In the genomic region with DNA sequence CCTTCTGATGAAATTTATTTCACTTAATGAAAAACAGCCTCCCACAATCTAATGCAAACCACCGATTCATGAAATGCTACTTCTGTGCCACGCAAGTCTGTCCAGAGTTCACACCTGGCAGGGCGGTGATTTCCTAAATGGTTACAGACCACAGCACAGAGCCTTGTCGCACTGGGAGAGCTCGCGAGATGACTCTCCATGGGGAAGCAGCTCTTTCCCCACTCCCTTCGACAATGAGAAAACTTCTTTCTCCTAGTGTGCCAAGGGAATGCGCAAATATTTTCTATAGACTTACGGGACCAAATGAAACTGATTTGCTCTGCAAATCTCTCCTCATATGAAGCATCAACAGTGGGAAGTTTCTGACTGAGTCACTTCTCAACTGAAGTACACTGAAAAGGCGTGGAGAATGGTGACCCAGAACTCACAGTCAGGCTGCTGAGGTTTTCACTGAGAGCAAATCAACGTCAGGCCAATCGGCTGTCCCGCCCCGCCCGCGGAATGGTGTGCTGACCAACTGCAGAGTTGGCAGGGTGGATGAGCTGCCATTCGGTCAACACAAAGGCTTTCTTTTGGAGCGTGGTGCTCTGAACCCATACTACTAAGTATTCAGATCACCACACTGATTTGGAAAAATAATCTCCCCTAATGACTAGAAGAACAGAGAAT, we compare ENCODE assay signal across 11 mouse cellular contexts.
DNase-seq lines count a peak whose midpoint lies in the region; ATAC-seq lines count a peak whose summit lies in the region.
"Had no signal": no experiment of that assay in that cellular context is flagged by ENCODE, and none has a peak within 500 bp of the region (broad histone marks: within the 10 kb centered on the region; RNA-seq: fewer than 3 reads in every experiment).

No protein-coding gene starts in this region.

- H3K4me1 ChIP-seq in forebrain, embryonic 11.5 days (replicated peaks; ENCODE audit: control insufficient read depth, insufficient read depth, low read length): peaks cover 2% of the 10 kb centered on the region; the same call in 1 of the 2 replicates
- peaks cover 30% of the 10 kb centered on the region for H3K4me1 ChIP-seq in forebrain, embryonic 15.5 days
- peaks cover 31% of the 10 kb centered on the region for H3K4me1 ChIP-seq in limb, embryonic 12.5 days (replicated peaks)
- H3K4me1 ChIP-seq: liver, embryonic 12.5 days had no signal

- H3K36me3 ChIP-seq in forebrain, embryonic 11.5 days (ENCODE audit: control insufficient read depth, insufficient read depth, low read length): no peaks in the 10 kb centered on the region
- no peaks in the 10 kb centered on the region for H3K36me3 ChIP-seq in forebrain, embryonic 15.5 days
- H3K36me3 ChIP-seq in limb, embryonic 12.5 days: peaks cover 9% of the 10 kb centered on the region
- H3K36me3 ChIP-seq: liver, embryonic 12.5 days had no signal

- H3K9me3 ChIP-seq in forebrain, embryonic 11.5 days (ENCODE audit: control insufficient read depth, low read length): no peaks in the 10 kb centered on the region
- H3K9me3 ChIP-seq in forebrain, embryonic 15.5 days: no peaks in the 10 kb centered on the region
- no peaks in the 10 kb centered on the region for H3K9me3 ChIP-seq in limb, embryonic 12.5 days
- H3K9me3 ChIP-seq: heart, embryonic 13.5 days; liver, embryonic 12.5 days had no signal

- intact Hi-C loops in left cerebral cortex, postnatal 4 days (cut with DNase I): loop anchor here (10.0 kb wide), 1 partner anchor 92 kb away; no protein-coding TSS in a partner anchor

- H3K27me3 ChIP-seq in forebrain, embryonic 11.5 days (ENCODE audit: control insufficient read depth, insufficient read depth, low read length): no peaks in the 10 kb centered on the region
- H3K27me3 ChIP-seq in forebrain, embryonic 15.5 days: no peaks in the 10 kb centered on the region
- H3K27me3 ChIP-seq in limb, embryonic 12.5 days: no peaks in the 10 kb centered on the region
- H3K27me3 ChIP-seq: heart, embryonic 13.5 days; liver, embryonic 12.5 days had no signal

- 59% methylated on average over 18 of the region's 18 CpGs for WGBS in forebrain, embryonic 11.5 days
- WGBS in forebrain, embryonic 15.5 days: 55% methylated on average over 18 of the region's 18 CpGs
- 44% methylated on average over 18 of the region's 18 CpGs for WGBS in limb, embryonic 12.5 days

- no peak overlapping the region for H3K4me3 ChIP-seq in forebrain, embryonic 11.5 days (ENCODE audit: low read depth, low read length)
- no peak overlapping the region for H3K4me3 ChIP-seq in forebrain, embryonic 15.5 days
- H3K4me3 ChIP-seq in limb, embryonic 12.5 days (replicated peaks): no peak overlapping the region
- H3K4me3 ChIP-seq: heart, embryonic 13.5 days; liver, embryonic 12.5 days had no signal

- DNase-seq in forebrain, embryonic 11.5 days (ENCODE audit: low spot score): peak; percentile 49
- DNase-seq in left cerebral cortex, postnatal 4 days: peak; percentile 56
- DNase-seq in left cerebral cortex, adult 18-20 months (ENCODE audit: low spot score in 2 of 2): no peak
- peak; percentile 66 to 71 for DNase-seq in cerebellum, postnatal 10 days
- no peak for DNase-seq in left cerebral cortex, adult 11 months (ENCODE audit: low spot score)
- DNase-seq in urinary bladder, postnatal 25 days (ENCODE audit: low spot score): no peak
- DNase-seq: adrenal gland, postnatal 25 days had no signal

- H3K27ac ChIP-seq in forebrain, embryonic 11.5 days (ENCODE audit: low read depth, low read length): no peak overlapping the region
- no peak overlapping the region for H3K27ac ChIP-seq in forebrain, embryonic 15.5 days (replicated peaks)
- peak overlapping the region; percentile 41; the same call in 1 of the 2 replicates for H3K27ac ChIP-seq in limb, embryonic 12.5 days
- H3K27ac ChIP-seq: heart, embryonic 13.5 days; liver, embryonic 12.5 days had no signal

- no peak for ATAC-seq in forebrain, embryonic 11.5 days (replicated peaks; ENCODE audit: low FRiP score)
- ATAC-seq in forebrain, embryonic 15.5 days (replicated peaks): no peak
- ATAC-seq in limb, embryonic 12.5 days (ENCODE audit: insufficient number of reproducible peaks, insufficient read depth, low FRiP score, low TSS enrichment, low read depth): no peak
- ATAC-seq: liver, embryonic 12.5 days had no signal

- no peak overlapping the region for H3K4me2 ChIP-seq in forebrain, embryonic 11.5 days (ENCODE audit: low read depth, low read length, severe bottlenecking)
- H3K4me2 ChIP-seq in forebrain, embryonic 15.5 days (replicated peaks): no peak overlapping the region
- H3K4me2 ChIP-seq in limb, embryonic 12.5 days: no peak overlapping the region
- H3K4me2 ChIP-seq: heart, embryonic 13.5 days; liver, embryonic 12.5 days had no signal

- H3K9ac ChIP-seq in forebrain, embryonic 11.5 days (ENCODE audit: low read length): no peak overlapping the region
- no peak overlapping the region for H3K9ac ChIP-seq in forebrain, embryonic 15.5 days (replicated peaks)
- H3K9ac ChIP-seq in limb, embryonic 12.5 days (replicated peaks): no peak overlapping the region
- H3K9ac ChIP-seq: heart, embryonic 13.5 days; liver, embryonic 12.5 days had no signal

Comparison
In these comparisons a context has a peak if more than half of its experiments do, and no peak if none do; other contexts are left out.
1. DNase-seq: peak in forebrain, embryonic 11.5 days (single experiment), left cerebral cortex, postnatal 4 days (single experiment) and cerebellum, postnatal 10 days (2 of 2); none in left cerebral cortex, adult 18-20 months (0 of 2), left cerebral cortex, adult 11 months (single experiment) and urinary bladder, postnatal 25 days (single experiment).